8 mouse cellular contexts compared by ENCODE assay signal in genomic region chr6:134897443-134898094, GRCm38 (mm10). TPM values are rescaled to one million over a fixed set of nuclear protein-coding genes. Genes with fewer than 3 reads are reported as not detected.
DNase-seq lines count a peak whose midpoint lies in the region; ATAC-seq and TF ChIP-seq lines count a peak whose summit lies in the region.

No protein-coding gene starts in this region.

- peak overlapping the region; percentile 66 for H3K4me2 ChIP-seq in forebrain, embryonic 15.5 days (replicated peaks)
- H3K4me2 ChIP-seq in neural tube, embryonic 14.5 days (ENCODE audit: low read depth, low read length) = peak overlapping the region; percentile 50

- H3K36me3 ChIP-seq in G1E (replicated peaks) = peaks cover 26% of the 10 kb centered on the region
- no peaks in the 10 kb centered on the region for H3K36me3 ChIP-seq in forebrain, embryonic 15.5 days
- no peaks in the 10 kb centered on the region for H3K36me3 ChIP-seq in neural tube, embryonic 14.5 days (ENCODE audit: control insufficient read depth, insufficient read depth, low read length)
- H3K36me3 ChIP-seq in testis, adult 2 months (ENCODE audit: control insufficient read depth, insufficient read depth, low read length) = no peaks in the 10 kb centered on the region; the same call in 1 of the 2 replicates

- peak overlapping the region; percentile 100 for H3K27ac ChIP-seq in forebrain, embryonic 15.5 days (replicated peaks)
- peak overlapping the region; percentile 99 for H3K27ac ChIP-seq in neural tube, embryonic 14.5 days (ENCODE audit: low read depth, low read length)
- peak overlapping the region; percentile 99 for H3K27ac ChIP-seq in testis, adult 2 months (ENCODE audit: control insufficient read depth, insufficient read depth, low read depth, low read length)

- H3K4me3 ChIP-seq in G1E (ENCODE audit: low read depth, low read length) = peak overlapping the region; percentile 84
- peak overlapping the region; percentile 63 for H3K4me3 ChIP-seq in forebrain, embryonic 15.5 days
- H3K4me3 ChIP-seq in neural tube, embryonic 14.5 days (ENCODE audit: low read depth, low read length) = peak overlapping the region; percentile 42
- H3K4me3 ChIP-seq in testis, adult 2 months (ENCODE audit: control insufficient read depth, low read depth, low read length) = peak overlapping the region; percentile 99

- peak overlapping the region; percentile 83 for H3K9ac ChIP-seq in forebrain, embryonic 15.5 days (replicated peaks)
- peak overlapping the region; percentile 80 for H3K9ac ChIP-seq in neural tube, embryonic 14.5 days (replicated peaks; ENCODE audit: low read depth, low read length)

- ATAC-seq in G1E (ENCODE audit: extremely low read depth, insufficient number of reproducible peaks, low FRiP score, poor library complexity, severe bottlenecking) = peak; percentile 74
- peak; percentile 92 for ATAC-seq in forebrain, embryonic 15.5 days (replicated peaks)
- ATAC-seq in neural tube, embryonic 14.5 days (ENCODE audit: low read depth) = peak; percentile 93

- intact Hi-C loops in heart, postnatal 25 days (cut with DNase I) = loop anchor here (1.0 to 5.0 kb wide), 2 partner anchors 23 to 50 kb away; partner anchors contain the start of gene Cdkn1b

- DNase-seq in G1E (ENCODE audit: low spot score) = peak; percentile 84
- peak; percentile 97 for DNase-seq in cerebellum, adult 11-12 months
- DNase-seq in heart, postnatal 25 days (ENCODE audit: low spot score) = peak; percentile 94
- peak; percentile 89 to 95 for DNase-seq in layer of hippocampus, adult 18-20 months (ENCODE audit: low spot score in 2 of 2)
- DNase-seq in lung, adult 18-20 months = peak; percentile 96

- no peaks in the 10 kb centered on the region for H3K9me3 ChIP-seq in G1E (replicated peaks)
- no peaks in the 10 kb centered on the region for H3K9me3 ChIP-seq in forebrain, embryonic 15.5 days
- no peaks in the 10 kb centered on the region for H3K9me3 ChIP-seq in neural tube, embryonic 14.5 days (ENCODE audit: control insufficient read depth, low read length)

- under 1% methylated on average over 38 of the region's 38 CpGs for WGBS in forebrain, embryonic 15.5 days
- under 1% methylated on average over 38 of the region's 38 CpGs for WGBS in neural tube, embryonic 14.5 days

- TF ChIP-seq POLR2A in testis, adult 2 months (IDR thresholded peaks at IDR 0.05; ENCODE audit: control insufficient read depth, low read depth, low read length) = peak; percentile 93

- no peak for TF ChIP-seq CTCF in G1E (IDR thresholded peaks at IDR 0.05; ENCODE audit: low read depth, low read length)
- TF ChIP-seq CTCF in testis, adult 2 months (IDR thresholded peaks at IDR 0.05; ENCODE audit: control insufficient read depth, insufficient read depth, insufficient replicate concordance, low read depth, low read length) = no peak

- H3K4me1 ChIP-seq in G1E (ENCODE audit: insufficient read depth, low read depth, low read length) = peaks cover 30% of the 10 kb centered on the region
- peaks cover 24% of the 10 kb centered on the region for H3K4me1 ChIP-seq in forebrain, embryonic 15.5 days
- peaks cover 6% of the 10 kb centered on the region; the same call in 1 of the 2 replicates for H3K4me1 ChIP-seq in neural tube, embryonic 14.5 days (ENCODE audit: control insufficient read depth, insufficient read depth, low read length)
- peaks cover 6% of the 10 kb centered on the region for H3K4me1 ChIP-seq in testis, adult 2 months (ENCODE audit: control insufficient read depth, insufficient read depth, low read length)

- H3K27me3 ChIP-seq in G1E (ENCODE audit: insufficient read depth, low read length) = no peaks in the 10 kb centered on the region
- no peaks in the 10 kb centered on the region for H3K27me3 ChIP-seq in forebrain, embryonic 15.5 days
- no peaks in the 10 kb centered on the region for H3K27me3 ChIP-seq in neural tube, embryonic 14.5 days (ENCODE audit: control insufficient read depth, insufficient read depth, low read length)
- H3K27me3 ChIP-seq in testis, adult 2 months (ENCODE audit: control insufficient read depth, insufficient read depth, low read length) = no peaks in the 10 kb centered on the region

RNA-seq across cellular contexts. Expression of gene Gpr19, which starts 0.8 kb away (rescaled TPM):
- total RNA-seq in G1E (2014; fragmentation: Nextera tagmentation) (22.5 and 25.0 TPM in 2 replicates), G1E (2017) (11.2 and 11.7 TPM in 2 replicates)
- polyA plus RNA-seq in G1E (2012) = 2.3 and 3.5 TPM in 2 replicates
- polyA plus RNA-seq in forebrain, embryonic 15.5 days (2015; fragmentation: Nextera tagmentation; extraction: Ambion mirVana) = 47.7 and 48.1 TPM in 2 replicates
- total RNA-seq in heart, postnatal 25 days (2021) = 1 to 10 TPM; 3.3 to 5.1 TPM
- total RNA-seq in layer of hippocampus, adult 18-20 months (2021) = 10 to 100 TPM; 26.2 to 28.1 TPM
- 35.9 and 37.3 TPM in 2 replicates for polyA plus RNA-seq in neural tube, embryonic 14.5 days (2014; fragmentation: Nextera tagmentation; extraction: Ambion mirVana)
- 46.0 and 51.8 TPM in 2 replicates for polyA plus RNA-seq in testis, adult 2 months (2012; rRNA removed)

RNA-seq across cellular contexts. Expression of gene Cdkn1b, which starts 22.6 kb away (rescaled TPM):
- total RNA-seq in G1E (2014; fragmentation: Nextera tagmentation) (88.0 and 88.8 TPM in 2 replicates), G1E (2017) (79.3 and 87.1 TPM in 2 replicates)
- polyA plus RNA-seq in G1E (2012) = 34.6 and 34.8 TPM in 2 replicates
- polyA plus RNA-seq in forebrain, embryonic 15.5 days (2015; fragmentation: Nextera tagmentation; extraction: Ambion mirVana) = 52.4 and 55.1 TPM in 2 replicates
- total RNA-seq in heart, postnatal 25 days (2021) = 10 to 100 TPM; 40.3 to 49.5 TPM
- 10 to 100 TPM; 46.0 to 48.2 TPM for total RNA-seq in layer of hippocampus, adult 18-20 months (2021)
- polyA plus RNA-seq in neural tube, embryonic 14.5 days (2014; fragmentation: Nextera tagmentation; extraction: Ambion mirVana) = 16.7 and 17.5 TPM in 2 replicates
- polyA plus RNA-seq in testis, adult 2 months (2012; rRNA removed) = 3.0 and 3.6 TPM in 2 replicates

Comparison
In these comparisons a context has a peak if more than half of its experiments do, and no peak if none do; other contexts are left out.
1. Peak in every context shown above with its lines: DNase-seq, ATAC-seq, H3K4me3 ChIP-seq and H3K27ac ChIP-seq.
2. H3K4me3 ChIP-seq: peak in every context shown above with its lines; median percentile 99 in testis, adult 2 months; 84 in G1E; 63 in forebrain, embryonic 15.5 days; 42 in neural tube, embryonic 14.5 days.